Mouse (Mus musculus): ENCODE results near the gene Dpy19l3.

Gene Dpy19l3

GRCm38 (mm10) chr7:35754033-35754885 is at the start of gene Dpy19l3:
Gene Dpy19l3 (minus strand): TSS chr7:35754454.
- DNase-seq: peak; percentile 93 to 94

- DNase-seq: peak; percentile 93 to 96
Measured at GRCm38 (mm10) chr7:35802906-35803595, 48.8 kb upstream of the Dpy19l3 start, which contains the start of gene Zfp507. Gene Zfp507 (minus strand): TSS chr7:35803003.

- no peak for DNase-seq
Measured at GRCm38 (mm10) chr7:35802201-35802905, 48.1 kb upstream of the Dpy19l3 start.

GRCm38 (mm10) chr7:35796123-35796522 is 41.9 kb upstream of the Dpy19l3 start:
- DNase-seq: peak; percentile 25 to 49

GRCm38 (mm10) chr7:35794145-35794664 is 40.0 kb upstream of the Dpy19l3 start:
- DNase-seq: no peak

- DNase-seq: no peak
Measured at GRCm38 (mm10) chr7:35792150-35792848, 38.0 kb upstream of the Dpy19l3 start.

GRCm38 (mm10) chr7:35790926-35791325 is 36.7 kb upstream of the Dpy19l3 start:
- no peak for DNase-seq

- DNase-seq: peak; percentile 53 to 60
Measured at GRCm38 (mm10) chr7:35790201-35790600, 35.9 kb upstream of the Dpy19l3 start.

GRCm38 (mm10) chr7:35785579-35785978 is 31.3 kb upstream of the Dpy19l3 start:
- no peak for DNase-seq

GRCm38 (mm10) chr7:35782252-35782651 is 28.0 kb upstream of the Dpy19l3 start:
- DNase-seq: no peak

GRCm38 (mm10) chr7:35774127-35774526 is 19.9 kb upstream of the Dpy19l3 start:
- DNase-seq: no peak

- DNase-seq: no peak
Measured at GRCm38 (mm10) chr7:35772347-35772746, 18.1 kb upstream of the Dpy19l3 start.

GRCm38 (mm10) chr7:35771106-35771505 is 16.9 kb upstream of the Dpy19l3 start:
- DNase-seq: no peak

GRCm38 (mm10) chr7:35770122-35770521 is 15.9 kb upstream of the Dpy19l3 start:
- DNase-seq: no peak

- DNase-seq: no peak
Measured at GRCm38 (mm10) chr7:35764461-35764860, 10.2 kb upstream of the Dpy19l3 start.

GRCm38 (mm10) chr7:35761801-35762200 is 7.5 kb upstream of the Dpy19l3 start:
- no peak for DNase-seq

GRCm38 (mm10) chr7:35759602-35760001 is 5.3 kb upstream of the Dpy19l3 start:
- peak; percentile 41 to 51 for DNase-seq

- DNase-seq: peak; percentile 18 to 20
Measured at GRCm38 (mm10) chr7:35756510-35757440, 2.5 kb upstream of the Dpy19l3 start.

GRCm38 (mm10) chr7:35754886-35755168 is 573 bp upstream of the Dpy19l3 start:
- no peak for DNase-seq

- peak; percentile 27 to 43 for DNase-seq
Measured at GRCm38 (mm10) chr7:35753319-35754032, 778 bp downstream of the Dpy19l3 start.

- no peak for DNase-seq
Measured at GRCm38 (mm10) chr7:35750873-35751272, 3.4 kb downstream of the Dpy19l3 start.
